Mouse (Mus musculus) heart, embryonic 15.5 days (tissue): ENCODE measurements around the gene Tent5b. TPM values are rescaled to one million over a fixed set of nuclear protein-coding genes. Genes with fewer than 3 reads are reported as not detected.
"Not testable (repeated sequence)": the region's sequence is repeated elsewhere in the genome, so short reads cannot be mapped to it uniquely, and the experiment has no call there.

Experiments
- ATAC-seq: fragments of 200-750 bp; cut with Nextera tagmentation; replicated peaks from 2 replicates; pipeline ENCODE4 v1.8.0; 2017; ENCODE audit warnings: low read depth, moderate TSS enrichment; ENCODE audit not compliant: insufficient number of reproducible peaks, insufficient read depth, low FRiP score
- H3K27ac ChIP-seq: fragments of 300-500 bp; sonication (generic); 2 replicates; pipeline ENCODE4 v1.5.1; 2015; ENCODE audit warnings: mild to moderate bottlenecking, inconsistent platforms
- H3K27me3 ChIP-seq: fragments of 300-500 bp; sonication (generic); 2 replicates; pipeline ENCODE4 v1.6.1; 2015; ENCODE audit warnings: inconsistent platforms
- H3K36me3 ChIP-seq: fragments of 300-500 bp; sonication (generic); 2 replicates; pipeline ENCODE4 v1.6.1; 2015; ENCODE audit warnings: mild to moderate bottlenecking, inconsistent platforms
- H3K4me1 ChIP-seq: fragments of 300-500 bp; sonication (generic); replicated peaks from 2 replicates; pipeline ENCODE4 v1.6.1; 2015; ENCODE audit warnings: inconsistent platforms
- H3K4me2 ChIP-seq: fragments of 300-500 bp; sonication (generic); 2 replicates; pipeline ENCODE4 v1.6.1; 2015; ENCODE audit warnings: inconsistent platforms, mild to moderate bottlenecking, moderate library complexity
- H3K4me3 ChIP-seq: fragments of 300-500 bp; sonication (generic); 2 replicates; pipeline ENCODE4 v1.5.1; 2015; ENCODE audit warnings: mild to moderate bottlenecking, inconsistent platforms
- H3K9ac ChIP-seq: fragments of 300-500 bp; sonication (generic); 2 replicates; pipeline ENCODE4 v1.6.1; 2015; ENCODE audit warnings: mild to moderate bottlenecking, inconsistent platforms
- H3K9me3 ChIP-seq: fragments of 300-500 bp; sonication (generic); replicated peaks from 2 replicates; pipeline ENCODE4 v1.6.1; 2016; ENCODE audit warnings: inconsistent platforms
- WGBS: fragments of 180-500 bp; shearing (Covaris S2); methylation state at CpG from one replicate; pipeline ENCODE4 v1.1.7; 2015; ENCODE audit warnings: mixed read lengths; 5-methylcytosine and 5-hydroxymethylcytosine counted together
- polyA plus RNA-seq: library from polyadenylated mRNA; unstranded; fragments of >200 nt; fragmentation: Nextera tagmentation; extraction: Ambion mirVana; gene quantifications from 2 replicates; pipeline ENCODE4 v1.2.1, GENCODE M21; 2015

Tent5b gene
- polyA plus RNA-seq, 1 experiment from 2014 or later: 0.83 TPM

DNA sequence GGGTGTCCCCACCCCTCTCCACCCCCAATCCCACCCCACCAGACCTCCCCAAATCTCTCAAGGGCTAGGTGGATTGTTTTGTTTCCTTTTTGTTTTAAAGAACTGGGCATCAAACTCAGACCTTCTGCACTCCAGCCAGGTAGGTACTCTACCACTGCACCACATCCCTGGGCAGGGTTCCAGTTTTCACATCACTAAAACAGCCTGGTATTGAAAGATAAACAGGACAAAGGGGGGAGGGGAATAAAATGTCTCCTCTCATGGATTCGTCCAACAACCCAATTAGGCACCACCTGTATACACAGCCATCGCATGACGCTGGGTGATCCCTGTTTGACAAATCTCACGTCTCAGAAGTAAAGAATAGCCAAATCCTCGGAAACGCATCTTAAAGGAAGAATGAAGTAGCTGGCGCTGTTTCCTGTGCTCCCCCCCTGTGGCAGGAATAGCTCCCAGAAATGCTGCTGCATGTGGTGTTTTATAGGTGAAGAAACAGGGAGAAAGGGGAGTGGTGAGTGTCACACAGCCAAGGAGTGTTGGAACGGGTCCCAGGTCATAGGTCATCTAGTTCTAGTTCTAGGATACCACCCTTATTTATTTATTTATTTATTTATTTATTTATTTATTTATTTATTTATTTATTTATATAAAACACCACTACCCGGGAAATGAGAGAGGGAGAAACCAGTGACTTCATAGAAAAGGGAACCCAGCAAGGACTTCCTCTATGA, 25.0 kb downstream of the Tent5b start:
- WGBS: 62% methylated on average over 9 of the region's 9 CpGs

DNA sequence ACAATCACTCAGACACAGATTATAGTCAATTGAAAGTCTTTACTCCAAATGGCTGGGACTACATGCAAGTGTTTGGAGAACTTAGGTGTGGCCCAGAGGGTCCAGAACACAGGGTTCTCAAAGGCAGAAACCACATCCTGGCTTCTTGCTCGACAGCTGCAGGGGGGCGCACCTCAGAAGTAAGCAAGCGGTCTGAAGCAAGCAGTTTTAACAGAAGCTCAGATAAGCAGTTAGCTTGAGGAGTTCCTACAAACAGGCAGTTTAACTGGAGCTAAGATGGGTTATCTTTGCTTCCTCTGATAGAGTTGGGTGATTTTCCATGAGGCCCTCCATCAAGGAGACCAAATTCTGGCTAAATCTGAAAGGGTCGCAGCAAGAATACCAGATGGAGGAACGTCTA, 26.6 kb downstream of the Tent5b start:
- Histone ChIP-seq H3K4me2 (no peak overlapping the region), H3K4me1 (no peaks in the 10 kb centered on the region), H3K27ac (no peak overlapping the region), H3K36me3 (no peaks in the 10 kb centered on the region), H3K4me3 (no peak overlapping the region), H3K9me3 (no peaks in the 10 kb centered on the region), H3K9ac (no peak overlapping the region), H3K27me3 (peaks cover 57% of the 10 kb centered on the region)
- no peak for ATAC-seq
- WGBS: 47% methylated on average over 5 of the region's 5 CpGs

More for the DNA sequence above, 25.0 kb downstream of the Tent5b start:
- Histone ChIP-seq H3K36me3 (no peaks in the 10 kb centered on the region), H3K27ac (no peak overlapping the region), H3K9me3 (no peaks in the 10 kb centered on the region), H3K4me2 (no peak overlapping the region), H3K4me3 (no peak overlapping the region), H3K9ac (no peak overlapping the region), H3K27me3 (peaks cover 73% of the 10 kb centered on the region), H3K4me1 (no peaks in the 10 kb centered on the region)
- ATAC-seq: no peak

- H3K27ac ChIP-seq: no peak overlapping the region
- WGBS: 83% methylated on average over 7 of the region's 7 CpGs
- H3K4me3 ChIP-seq: no peak overlapping the region
- no peak overlapping the region for H3K9ac ChIP-seq
- no peaks in the 10 kb centered on the region for H3K9me3 ChIP-seq
- H3K4me1 ChIP-seq: no peaks in the 10 kb centered on the region
- H3K36me3 ChIP-seq: no peaks in the 10 kb centered on the region
- H3K4me2 ChIP-seq: no peak overlapping the region
- peaks cover 34% of the 10 kb centered on the region for H3K27me3 ChIP-seq
- no peak for ATAC-seq
These were observed 29.1 kb downstream of the Tent5b start for GRCm38 (mm10) chr4:133508990-133509389.

- Histone ChIP-seq H3K4me1 (no peaks in the 10 kb centered on the region), H3K27me3 (peaks cover 16% of the 10 kb centered on the region), H3K4me2 (no peak overlapping the region), H3K9me3 (no peaks in the 10 kb centered on the region), H3K27ac (no peak overlapping the region), H3K4me3 (no peak overlapping the region), H3K36me3 (no peaks in the 10 kb centered on the region), H3K9ac (no peak overlapping the region)
- WGBS: 70% methylated on average over 5 of the region's 5 CpGs
- no peak for ATAC-seq
These were observed 31.1 kb downstream of the Tent5b start for GRCm38 (mm10) chr4:133511050-133511449.

DNA sequence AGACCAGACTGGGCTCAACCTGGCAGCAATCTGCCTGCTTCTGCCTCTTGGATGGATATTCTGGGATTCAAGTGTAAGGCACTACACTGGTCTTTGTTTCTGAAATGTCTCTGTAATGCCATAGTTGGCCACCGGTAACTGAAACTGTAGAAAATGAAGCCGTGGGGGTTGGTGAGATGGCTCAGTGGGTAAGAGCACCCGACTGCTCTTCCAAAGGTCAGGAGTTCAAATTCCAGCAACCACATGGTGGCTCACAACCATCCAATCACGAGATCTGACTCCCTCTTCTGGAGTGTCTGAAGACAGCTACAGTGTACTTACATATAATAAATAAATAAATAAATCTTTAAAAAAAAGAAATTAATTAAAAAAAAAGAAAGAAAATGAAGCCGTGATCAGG, 32.6 kb downstream of the Tent5b start:
- H3K27ac ChIP-seq, H3K27me3 ChIP-seq, H3K4me3 ChIP-seq, H3K9ac ChIP-seq, H3K4me1 ChIP-seq, H3K36me3 ChIP-seq, H3K9me3 ChIP-seq, H3K4me2 ChIP-seq, ATAC-seq: not testable (repeated sequence)
- WGBS: 48% methylated on average over 5 of the region's 5 CpGs

DNA sequence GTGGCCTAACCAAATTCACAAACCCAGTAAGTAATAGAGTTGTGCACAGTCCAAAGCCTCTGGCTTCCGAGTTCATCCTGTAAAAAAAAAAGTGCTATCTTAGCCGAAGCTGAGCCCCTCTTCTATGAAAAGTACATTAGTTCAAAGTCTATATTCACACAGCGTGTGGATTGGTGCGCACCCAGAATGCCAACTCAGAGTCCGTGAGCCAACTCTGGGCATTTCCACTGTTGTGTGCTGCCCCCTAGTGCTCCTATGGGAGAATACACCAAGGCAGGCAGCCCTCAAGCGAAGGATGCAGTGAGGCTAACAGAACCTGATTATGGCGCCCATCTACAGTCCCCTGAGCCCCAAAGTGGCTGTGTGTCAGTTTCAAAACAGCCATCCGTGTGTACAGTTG, 33.0 kb downstream of the Tent5b start:
- ATAC-seq: peak; percentile 22; the same call in 1 of the 2 replicates
- Histone ChIP-seq H3K4me2 (no peak overlapping the region), H3K9ac (no peak overlapping the region), H3K36me3 (no peaks in the 10 kb centered on the region), H3K4me1 (no peaks in the 10 kb centered on the region), H3K9me3 (no peaks in the 10 kb centered on the region), H3K4me3 (no peak overlapping the region), H3K27ac (no peak overlapping the region), H3K27me3 (peaks cover 11% of the 10 kb centered on the region)
- 15% methylated on average over 8 of the region's 8 CpGs for WGBS

- Histone ChIP-seq H3K4me1 (peaks cover 9% of the 10 kb centered on the region), H3K9ac (peak within 1 kb of the TSS; percentile 55), H3K27me3 (peaks cover 40% of the 10 kb centered on the region), H3K9me3 (no peaks in the 10 kb centered on the region), H3K4me2 (peak within 1 kb of the TSS; percentile 84), H3K4me3 (peak within 1 kb of the TSS; percentile 57), H3K27ac (no peak within 1 kb of the TSS), H3K36me3 (no peaks in the 10 kb centered on the region)
- peak; percentile 43 for ATAC-seq
- 4% methylated on average over 57 of the region's 69 CpGs for WGBS
These were observed 38.9 kb downstream of the Tent5b start, which contains the start of gene Kdf1 for GRCm38 (mm10) chr4:133518601-133519368. Kdf1 (plus strand) TSS chr4:133518963.

- H3K27ac ChIP-seq: no peak overlapping the region
- WGBS: 3% methylated on average over 25 of the region's 25 CpGs
- peak overlapping the region; percentile 84 for H3K4me2 ChIP-seq
- peaks cover 40% of the 10 kb centered on the region for H3K27me3 ChIP-seq
- peak overlapping the region; percentile 55 for H3K9ac ChIP-seq
- no peak; the same call in 1 of the 2 replicates for ATAC-seq
- no peaks in the 10 kb centered on the region for H3K9me3 ChIP-seq
- no peaks in the 10 kb centered on the region for H3K36me3 ChIP-seq
- peak overlapping the region; percentile 57 for H3K4me3 ChIP-seq
- H3K4me1 ChIP-seq: peaks cover 9% of the 10 kb centered on the region
These were observed 39.4 kb downstream of the Tent5b start for GRCm38 (mm10) chr4:133519369-133519665.

GRCm38 (mm10) chr4:133521502-133521901, 41.6 kb downstream of the Tent5b start:
- no peak overlapping the region for H3K9ac ChIP-seq
- 55% methylated on average over 2 of the region's 2 CpGs for WGBS
- peaks cover 38% of the 10 kb centered on the region for H3K27me3 ChIP-seq
- no peaks in the 10 kb centered on the region for H3K36me3 ChIP-seq
- H3K4me3 ChIP-seq: no peak overlapping the region
- ATAC-seq: no peak
- H3K27ac ChIP-seq: no peak overlapping the region
- no peak overlapping the region for H3K4me2 ChIP-seq
- no peaks in the 10 kb centered on the region for H3K9me3 ChIP-seq
- H3K4me1 ChIP-seq: peaks cover 9% of the 10 kb centered on the region

GRCm38 (mm10) chr4:133527788-133528187, 47.9 kb downstream of the Tent5b start:
- H3K9ac ChIP-seq: no peak overlapping the region
- no peak overlapping the region for H3K27ac ChIP-seq
- ATAC-seq: no peak
- H3K9me3 ChIP-seq: no peaks in the 10 kb centered on the region
- 62% methylated on average over 16 of the region's 16 CpGs for WGBS
- no peaks in the 10 kb centered on the region for H3K27me3 ChIP-seq
- H3K4me3 ChIP-seq: no peak overlapping the region
- no peaks in the 10 kb centered on the region for H3K4me1 ChIP-seq
- H3K4me2 ChIP-seq: no peak overlapping the region
- peaks cover 26% of the 10 kb centered on the region for H3K36me3 ChIP-seq

DNA sequence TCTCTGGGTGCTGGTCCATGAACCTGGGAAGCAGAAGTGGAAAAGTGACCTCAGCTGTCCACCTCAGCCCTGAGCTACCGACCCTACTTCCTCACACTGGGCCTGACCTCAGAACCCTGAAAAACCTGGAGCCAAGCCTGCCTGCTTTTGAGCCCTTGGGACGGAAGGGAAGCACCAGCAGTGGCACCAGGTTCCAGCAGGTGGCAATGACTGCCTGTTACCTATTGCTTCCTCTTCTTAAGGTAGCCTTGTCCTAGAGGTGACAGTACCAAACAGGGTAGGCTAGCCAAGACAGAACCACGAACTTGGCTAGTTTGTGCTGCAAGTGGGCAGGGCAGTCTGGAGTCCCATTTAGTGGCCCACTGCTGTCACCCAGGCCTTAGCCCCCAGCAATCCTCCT, 52.8 kb downstream of the Tent5b start:
- no peaks in the 10 kb centered on the region for H3K27me3 ChIP-seq
- ATAC-seq: no peak
- no peaks in the 10 kb centered on the region for H3K4me1 ChIP-seq
- 91% methylated on average over 3 of the region's 3 CpGs for WGBS
- no peak overlapping the region for H3K4me3 ChIP-seq
- H3K9ac ChIP-seq: no peak overlapping the region
- H3K27ac ChIP-seq: no peak overlapping the region
- no peak overlapping the region for H3K4me2 ChIP-seq
- H3K9me3 ChIP-seq: no peaks in the 10 kb centered on the region
- H3K36me3 ChIP-seq: peaks cover 66% of the 10 kb centered on the region

- Histone ChIP-seq H3K4me1 (no peaks in the 10 kb centered on the region), H3K27me3 (no peaks in the 10 kb centered on the region), H3K9me3 (no peaks in the 10 kb centered on the region), H3K27ac (no peak overlapping the region), H3K36me3 (peaks cover 79% of the 10 kb centered on the region), H3K4me2 (no peak overlapping the region), H3K4me3 (no peak overlapping the region), H3K9ac (no peak overlapping the region)
- no peak for ATAC-seq
- 81% methylated on average over 3 of the region's 3 CpGs for WGBS
These were observed 56.1 kb downstream of the Tent5b start for GRCm38 (mm10) chr4:133536081-133536480.
